Mouse (Mus musculus): ENCODE data around the gene Qrich2. TPM values are rescaled to one million over a fixed set of nuclear protein-coding genes. Genes with fewer than 3 reads are reported as not detected.

Gene Qrich2
- total and polyA plus RNA-seq, 2 experiments from 2014 or later: 0.14 TPM; not detected in 1

GRCm38 (mm10) chr11:116396934-116397330 is 69.1 kb downstream of the Qrich2 start:
- 97% methylated on average over 3 of the region's 3 CpGs for WGBS
- ATAC-seq (ENCODE audit: low FRiP score): no peak
- TF ChIP-seq CTCF (IDR thresholded peaks at IDR 0.05): no peak

DNA sequence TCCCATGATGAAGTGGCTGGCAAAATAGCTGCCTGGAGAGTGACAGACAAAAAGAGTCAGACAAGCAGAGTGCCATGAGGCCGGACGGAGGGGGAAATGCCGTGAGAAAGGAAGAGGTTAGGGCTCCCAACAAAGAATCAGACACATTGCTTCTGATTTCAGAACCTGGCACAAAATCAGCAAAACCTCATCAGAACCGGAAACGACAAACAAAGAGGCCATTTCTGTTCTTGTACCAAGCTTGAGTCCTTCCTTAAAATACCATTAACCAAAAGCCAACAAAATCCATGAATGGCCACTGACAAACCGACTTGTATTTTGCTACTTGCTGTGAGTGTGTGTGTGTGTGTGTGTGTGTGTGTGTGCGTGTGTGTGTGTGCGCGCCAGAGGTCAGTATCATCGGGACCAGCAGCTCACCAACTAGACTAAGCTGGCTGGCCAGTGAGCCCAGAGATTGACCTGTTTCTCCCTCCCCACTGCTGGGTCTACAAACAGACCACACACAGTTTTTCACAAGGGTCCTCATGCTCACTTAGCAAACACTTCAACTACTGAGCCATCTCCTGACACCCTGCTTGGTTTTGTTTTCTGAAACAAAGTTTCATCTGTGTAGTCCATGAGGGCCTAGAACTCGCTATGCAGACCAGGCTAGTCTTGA is 69.6 kb downstream of the Qrich2 start:
- Histone ChIP-seq H3K36me3 (ENCODE audit: insufficient read depth, low read length) (peaks cover 12% of the 10 kb centered on the region), H3K27me3 (ENCODE audit: insufficient read depth, low read length) (no peaks in the 10 kb centered on the region), H3K4me1 (ENCODE audit: insufficient read depth, low read length) (no peaks in the 10 kb centered on the region), H3K4me3 (ENCODE audit: low read depth, low read length) (no peak overlapping the region), H3K27ac (ENCODE audit: low read depth, low read length) (no peak overlapping the region), H3K4me2 (ENCODE audit: low read depth, low read length, poor library complexity, severe bottlenecking) (no peak overlapping the region), H3K9ac (replicated peaks; ENCODE audit: low read length, poor library complexity, severe bottlenecking) (no peak overlapping the region), H3K9me3 (ENCODE audit: low read length) (no peaks in the 10 kb centered on the region)
- WGBS: 87% methylated on average over 11 of the region's 11 CpGs
- ATAC-seq (ENCODE audit: low FRiP score) (no peak), DNase-seq (ENCODE audit: low spot score) (no peak)
- no peak for TF ChIP-seq CTCF (IDR thresholded peaks at IDR 0.05)

More at GRCm38 (mm10) chr11:116396934-116397330, 69.1 kb downstream of the Qrich2 start:
- Histone ChIP-seq H3K36me3 (ENCODE audit: insufficient read depth, low read length) (peaks cover 12% of the 10 kb centered on the region), H3K9me3 (ENCODE audit: low read length) (no peaks in the 10 kb centered on the region), H3K27me3 (ENCODE audit: insufficient read depth, low read length) (no peaks in the 10 kb centered on the region), H3K4me3 (ENCODE audit: low read depth, low read length) (no peak overlapping the region), H3K4me1 (ENCODE audit: insufficient read depth, low read length) (no peaks in the 10 kb centered on the region), H3K4me2 (ENCODE audit: low read depth, low read length, poor library complexity, severe bottlenecking) (no peak overlapping the region), H3K27ac (ENCODE audit: low read depth, low read length) (no peak overlapping the region), H3K9ac (replicated peaks; ENCODE audit: low read length, poor library complexity, severe bottlenecking) (no peak overlapping the region)
- DNase-seq (ENCODE audit: low spot score): no peak

DNA sequence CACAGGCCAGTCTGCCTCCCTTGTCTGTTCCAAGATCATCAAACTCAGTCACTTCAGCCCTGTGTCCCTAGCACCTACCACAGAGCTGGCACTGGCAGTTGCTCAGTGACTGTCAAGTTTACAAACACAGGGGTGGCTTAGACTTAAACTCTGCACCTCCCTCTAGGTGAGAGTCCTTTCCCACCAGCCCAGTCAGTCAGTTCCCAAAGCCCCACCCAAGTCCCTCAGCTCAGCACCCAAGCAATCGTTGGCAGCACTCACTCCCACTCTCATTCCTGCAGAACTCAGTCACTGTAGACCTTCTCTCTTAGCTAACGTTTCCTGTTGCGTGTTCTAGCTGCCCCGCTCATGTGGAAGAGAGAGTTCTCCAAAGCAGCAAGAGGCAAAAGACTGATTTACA is 71.3 kb downstream of the Qrich2 start:
- WGBS: 91% methylated on average over 4 of the region's 4 CpGs
- Histone ChIP-seq H3K27me3 (ENCODE audit: insufficient read depth, low read length) (no peaks in the 10 kb centered on the region), H3K36me3 (ENCODE audit: insufficient read depth, low read length) (peaks cover 12% of the 10 kb centered on the region), H3K4me1 (ENCODE audit: insufficient read depth, low read length) (no peaks in the 10 kb centered on the region), H3K27ac (ENCODE audit: low read depth, low read length) (no peak overlapping the region), H3K4me3 (ENCODE audit: low read depth, low read length) (no peak overlapping the region), H3K4me2 (ENCODE audit: low read depth, low read length, poor library complexity, severe bottlenecking) (no peak overlapping the region), H3K9ac (replicated peaks; ENCODE audit: low read length, poor library complexity, severe bottlenecking) (no peak overlapping the region), H3K9me3 (ENCODE audit: low read length) (no peaks in the 10 kb centered on the region)
- no peak for ATAC-seq (ENCODE audit: low FRiP score)
- TF ChIP-seq CTCF (IDR thresholded peaks at IDR 0.05): no peak
- no peak for DNase-seq (ENCODE audit: low spot score)

Other genes with a start within 250 kb of the Qrich2 start
- 3.3 and 4.9 TPM in 2 replicates for gene Evpl, start 228.2 kb downstream of the Qrich2 start, total RNA-seq (2014; rRNA removed)
- 1.9 and 2.3 TPM in 2 replicates for gene Evpl, start 228.2 kb downstream of the Qrich2 start, polyA plus RNA-seq (2015; fragmentation: Nextera tagmentation; extraction: Ambion mirVana)
- 17.7 and 27.3 TPM in 2 replicates for gene Srp68, start 192.0 kb downstream of the Qrich2 start, total RNA-seq (2014; rRNA removed)
- gene Srp68, start 192.0 kb downstream of the Qrich2 start, polyA plus RNA-seq (2015; fragmentation: Nextera tagmentation; extraction: Ambion mirVana): 47.9 and 50.9 TPM in 2 replicates
- 0.47 TPM in 1 of 2 replicates, not detected in the other for gene Galr2, start 185.3 kb downstream of the Qrich2 start, total RNA-seq (2014; rRNA removed)
- 0.36 and 0.54 TPM in 2 replicates for gene Galr2, start 185.3 kb downstream of the Qrich2 start, polyA plus RNA-seq (2015; fragmentation: Nextera tagmentation; extraction: Ambion mirVana)
- 81.0 and 101 TPM in 2 replicates for gene Exoc7, start 159.0 kb downstream of the Qrich2 start, total RNA-seq (2014; rRNA removed)
- gene Exoc7, start 159.0 kb downstream of the Qrich2 start, polyA plus RNA-seq (2015; fragmentation: Nextera tagmentation; extraction: Ambion mirVana): 144 and 149 TPM in 2 replicates
- gene Foxj1, start 130.8 kb downstream of the Qrich2 start, total RNA-seq (2014; rRNA removed): 24.1 and 37.5 TPM in 2 replicates
- gene Foxj1, start 130.8 kb downstream of the Qrich2 start, polyA plus RNA-seq (2015; fragmentation: Nextera tagmentation; extraction: Ambion mirVana): 9.6 and 12.1 TPM in 2 replicates
- gene Rnf157, start 53.2 kb downstream of the Qrich2 start, total RNA-seq (2014; rRNA removed): 113 and 138 TPM in 2 replicates
- gene Rnf157, start 53.2 kb downstream of the Qrich2 start, polyA plus RNA-seq (2015; fragmentation: Nextera tagmentation; extraction: Ambion mirVana): 53.7 and 57.0 TPM in 2 replicates
- 81.0 and 85.9 TPM in 2 replicates for gene Ubald2, start 32.1 kb downstream of the Qrich2 start, total RNA-seq (2014; rRNA removed)
- gene Ubald2, start 32.1 kb downstream of the Qrich2 start, polyA plus RNA-seq (2015; fragmentation: Nextera tagmentation; extraction: Ambion mirVana): 40.1 and 40.9 TPM in 2 replicates
- gene Prpsap1, start 28.0 kb upstream of the Qrich2 start, total RNA-seq (2014; rRNA removed): 110 and 113 TPM in 2 replicates
- gene Prpsap1, start 28.0 kb upstream of the Qrich2 start, polyA plus RNA-seq (2015; fragmentation: Nextera tagmentation; extraction: Ambion mirVana): 156 and 157 TPM in 2 replicates
- 12.2 and 12.4 TPM in 2 replicates for gene Sphk1, start 64.7 kb upstream of the Qrich2 start, total RNA-seq (2014; rRNA removed)
- 9.3 and 13.8 TPM in 2 replicates for gene Sphk1, start 64.7 kb upstream of the Qrich2 start, polyA plus RNA-seq (2015; fragmentation: Nextera tagmentation; extraction: Ambion mirVana)
- gene Ube2o, start 115.2 kb upstream of the Qrich2 start, total RNA-seq (2014; rRNA removed): 109 and 112 TPM in 2 replicates
- 35.2 and 35.7 TPM in 2 replicates for gene Ube2o, start 115.2 kb upstream of the Qrich2 start, polyA plus RNA-seq (2015; fragmentation: Nextera tagmentation; extraction: Ambion mirVana)
- 0.52 and 0.82 TPM in 2 replicates for gene Aanat, start 120.2 kb upstream of the Qrich2 start, total RNA-seq (2014; rRNA removed)
- 0.90 and 0.94 TPM in 2 replicates for gene Aanat, start 120.2 kb upstream of the Qrich2 start, polyA plus RNA-seq (2015; fragmentation: Nextera tagmentation; extraction: Ambion mirVana)
- 3.4 and 4.5 TPM in 2 replicates for gene Rhbdf2, start 160.8 kb upstream of the Qrich2 start, total RNA-seq (2014; rRNA removed)
- 1.0 TPM in 2 replicates for gene Rhbdf2, start 160.8 kb upstream of the Qrich2 start, polyA plus RNA-seq (2015; fragmentation: Nextera tagmentation; extraction: Ambion mirVana)
- gene Prcd, start 187.3 kb upstream of the Qrich2 start, total RNA-seq (2014; rRNA removed): 3.7 TPM in 1 of 2 replicates, not detected in the other
- 4.8 and 6.0 TPM in 2 replicates for gene Prcd, start 187.3 kb upstream of the Qrich2 start, polyA plus RNA-seq (2015; fragmentation: Nextera tagmentation; extraction: Ambion mirVana)
- gene Cygb, start 188.1 kb upstream of the Qrich2 start, total RNA-seq (2014; rRNA removed): 38.7 and 44.2 TPM in 2 replicates
- 40.5 and 43.5 TPM in 2 replicates for gene Cygb, start 188.1 kb upstream of the Qrich2 start, polyA plus RNA-seq (2015; fragmentation: Nextera tagmentation; extraction: Ambion mirVana)

Measured in midbrain, postnatal 0 days (tissue).